Mouse (Mus musculus): ENCODE results near the gene 2610021A01Rik. TPM values are rescaled to one million over a fixed set of nuclear protein-coding genes. Genes with fewer than 3 reads are reported as not detected.
"Not testable (repeated sequence)": the region's sequence is repeated elsewhere in the genome, so short reads cannot be mapped to it uniquely, and the experiment has no call there.

2610021A01Rik gene
- polyA plus RNA-seq, 1 experiment from 2014 or later = 17.0 TPM

GRCm38 (mm10) chr7:41616241-41616640, 17.2 kb downstream of the 2610021A01Rik start:
- not testable (repeated sequence) for H3K36me3 ChIP-seq (ENCODE audit: control insufficient read depth, insufficient read depth, low read length); H3K4me1 ChIP-seq (ENCODE audit: control insufficient read depth, insufficient read depth, low read length); H3K4me3 ChIP-seq (ENCODE audit: low read depth, low read length); H3K27me3 ChIP-seq (ENCODE audit: control insufficient read depth, insufficient read depth, low read length); H3K9ac ChIP-seq (ENCODE audit: low read length); H3K9me3 ChIP-seq (ENCODE audit: control insufficient read depth, low read length); ATAC-seq (ENCODE audit: insufficient read depth, low FRiP score, low TSS enrichment); H3K27ac ChIP-seq (ENCODE audit: low read depth, low read length); DNase-seq (ENCODE audit: low spot score); H3K4me2 ChIP-seq (ENCODE audit: low read depth)
- WGBS = 100% methylated on average over 1 of the region's 1 CpGs

GRCm38 (mm10) chr7:41632409-41633220, 33.6 kb downstream of the 2610021A01Rik start, which contains the start of gene Zfp788:
Zfp788 (plus strand) TSS chr7:41633203.
- Histone ChIP-seq H3K4me1 (ENCODE audit: control insufficient read depth, insufficient read depth, low read length) (no peaks in the 10 kb centered on the region; the same call in 1 of the 2 replicates), H3K9me3 (ENCODE audit: control insufficient read depth, low read length) (0 out of 2 replicates have a peak, but pooled peaks cover 3% of the 10 kb centered on the region), H3K4me3 (ENCODE audit: low read depth, low read length) (peak within 1 kb of the TSS; percentile 55), H3K27me3 (ENCODE audit: control insufficient read depth, insufficient read depth, low read length) (no peaks in the 10 kb centered on the region), H3K36me3 (ENCODE audit: control insufficient read depth, insufficient read depth, low read length) (peaks cover 5% of the 10 kb centered on the region), H3K27ac (ENCODE audit: low read depth, low read length) (peak within 1 kb of the TSS; percentile 86), H3K9ac (ENCODE audit: low read length) (peak within 1 kb of the TSS; percentile 64), H3K4me2 (ENCODE audit: low read depth) (peak within 1 kb of the TSS; percentile 88)
- ATAC-seq (ENCODE audit: insufficient read depth, low FRiP score, low TSS enrichment) (peak; percentile 97), DNase-seq (ENCODE audit: low spot score) (peak; percentile 92)
- WGBS = 3% methylated on average over 27 of the region's 27 CpGs

- H3K9ac ChIP-seq (ENCODE audit: low read length) = peak overlapping the region; percentile 64
- H3K4me3 ChIP-seq (ENCODE audit: low read depth, low read length) = peak overlapping the region; percentile 55
- no peaks in the 10 kb centered on the region for H3K27me3 ChIP-seq (ENCODE audit: control insufficient read depth, insufficient read depth, low read length)
- 0 out of 2 replicates have a peak, but pooled peaks cover 3% of the 10 kb centered on the region for H3K9me3 ChIP-seq (ENCODE audit: control insufficient read depth, low read length)
- ATAC-seq (ENCODE audit: insufficient read depth, low FRiP score, low TSS enrichment) (peak; percentile 95), DNase-seq (ENCODE audit: low spot score) (peak; percentile 91)
- peak overlapping the region; percentile 86 for H3K27ac ChIP-seq (ENCODE audit: low read depth, low read length)
- H3K4me1 ChIP-seq (ENCODE audit: control insufficient read depth, insufficient read depth, low read length) = no peaks in the 10 kb centered on the region; the same call in 1 of the 2 replicates
- H3K36me3 ChIP-seq (ENCODE audit: control insufficient read depth, insufficient read depth, low read length) = peaks cover 5% of the 10 kb centered on the region
- under 1% methylated on average over 24 of the region's 26 CpGs for WGBS
- H3K4me2 ChIP-seq (ENCODE audit: low read depth) = peak overlapping the region; percentile 88
These were observed 34.4 kb downstream of the 2610021A01Rik start for GRCm38 (mm10) chr7:41633221-41633984.

GRCm38 (mm10) chr7:41674326-41674725, 75.3 kb downstream of the 2610021A01Rik start:
- H3K4me3 ChIP-seq (ENCODE audit: low read depth, low read length); H3K9ac ChIP-seq (ENCODE audit: low read length); H3K9me3 ChIP-seq (ENCODE audit: control insufficient read depth, low read length); ATAC-seq (ENCODE audit: insufficient read depth, low FRiP score, low TSS enrichment); H3K27me3 ChIP-seq (ENCODE audit: control insufficient read depth, insufficient read depth, low read length); DNase-seq (ENCODE audit: low spot score); H3K36me3 ChIP-seq (ENCODE audit: control insufficient read depth, insufficient read depth, low read length); H3K27ac ChIP-seq (ENCODE audit: low read depth, low read length); H3K4me2 ChIP-seq (ENCODE audit: low read depth); H3K4me1 ChIP-seq (ENCODE audit: control insufficient read depth, insufficient read depth, low read length): not testable (repeated sequence)
- 66% methylated on average over 1 of the region's 1 CpGs for WGBS

Other genes starting within 250 kb of the 2610021A01Rik start
- 9.1 and 10.0 TPM in 2 replicates for gene AI987944, start 205.9 kb upstream of the 2610021A01Rik start, polyA plus RNA-seq (2014; fragmentation: Nextera tagmentation; extraction: Ambion mirVana)
- 0.09 and 0.19 TPM in 2 replicates for gene Vmn2r57, start 150.5 kb upstream of the 2610021A01Rik start, polyA plus RNA-seq (2014; fragmentation: Nextera tagmentation; extraction: Ambion mirVana)
- gene Gm20449, start 99.8 kb upstream of the 2610021A01Rik start, polyA plus RNA-seq (2014; fragmentation: Nextera tagmentation; extraction: Ambion mirVana) = 0.21 TPM in 1 of 2 replicates, not detected in the other
- gene AW146154, start 99.3 kb upstream of the 2610021A01Rik start, polyA plus RNA-seq (2014; fragmentation: Nextera tagmentation; extraction: Ambion mirVana) = 4.6 and 4.9 TPM in 2 replicates
- not detected in 2 replicates for gene Gm6871, start 25.6 kb upstream of the 2610021A01Rik start, polyA plus RNA-seq (2014; fragmentation: Nextera tagmentation; extraction: Ambion mirVana)
- gene Zfp788, start 34.0 kb downstream of the 2610021A01Rik start, polyA plus RNA-seq (2014; fragmentation: Nextera tagmentation; extraction: Ambion mirVana) = 17.0 and 19.7 TPM in 2 replicates